Mouse (Mus musculus) CH12.LX (cell line): ENCODE measurements around the gene Reck.

Experiments used
- CHD2 ChIP-seq: IDR thresholded peaks from 2 replicates; pipeline ENCODE4 v1.6.1; 2011; ENCODE audit warnings: low read length, improper control_type of control experiment
- CTCF ChIP-seq, 2 experiments: IDR thresholded peaks in 1 of 2; conservative IDR thresholded peaks in 1 of 2; 2 replicates each; pipeline ENCODE4 v1.5.1; 2011 to 2012; ENCODE audit warnings: low read depth in 2 of 2, low read length in 2 of 2, improper control_type of control experiment in 1 of 2, inconsistent platforms in 1 of 2, mild to moderate bottlenecking in 1 of 2, moderate library complexity in 1 of 2
- EP300 ChIP-seq: IDR thresholded peaks from 2 replicates; pipeline ENCODE4 v1.6.1; 2011; ENCODE audit warnings: low read length, improper control_type of control experiment
- KAT2A ChIP-seq: IDR thresholded peaks from 2 replicates; pipeline ENCODE4 v1.6.1; 2012; ENCODE audit warnings: low read length, improper control_type of control experiment, inconsistent platforms; ENCODE audit not compliant: insufficient replicate concordance
- NRF1 ChIP-seq: IDR thresholded peaks from 2 replicates; pipeline ENCODE4 v1.6.1; 2014; ENCODE audit warnings: low read depth, mild to moderate bottlenecking, inconsistent platforms, low read length, improper control_type of control experiment, moderate library complexity
- POLR2A ChIP-seq: IDR thresholded peaks from 2 replicates; pipeline ENCODE4 v1.6.1; 2011; ENCODE audit warnings: low read depth, mild to moderate bottlenecking, improper control_type of control experiment, low read length
- POLR2AphosphoS2 ChIP-seq: IDR thresholded peaks from 2 replicates; pipeline ENCODE4 v1.6.1; 2011; ENCODE audit warnings: low read depth, low read length, improper control_type of control experiment
- RAD21 ChIP-seq: IDR thresholded peaks from 2 replicates; pipeline ENCODE4 v1.6.1; 2011; ENCODE audit warnings: low read depth, mild to moderate bottlenecking, low read length, improper control_type of control experiment, moderate library complexity
- SIN3A ChIP-seq: IDR thresholded peaks from 2 replicates; pipeline ENCODE4 v1.6.1; 2012; ENCODE audit warnings: low read length, improper control_type of control experiment, inconsistent platforms
- TBP ChIP-seq: conservative IDR thresholded peaks from 2 replicates; pipeline ENCODE4 v1.6.1; 2011; ENCODE audit warnings: low read depth, low read length, improper control_type of control experiment
- TCF12 ChIP-seq: IDR thresholded peaks from 2 replicates; pipeline ENCODE4 v1.6.1; 2014; ENCODE audit warnings: low read depth, mild to moderate bottlenecking, inconsistent platforms, low read length, improper control_type of control experiment
- USF1 ChIP-seq: IDR thresholded peaks from 2 replicates; pipeline ENCODE4 v1.6.1; 2014; ENCODE audit warnings: low read depth, mild to moderate bottlenecking, inconsistent platforms, low read length, improper control_type of control experiment
- ZNF384 ChIP-seq: IDR thresholded peaks from 2 replicates; pipeline ENCODE4 v1.6.1; 2012; ENCODE audit warnings: low read depth, low read length, improper control_type of control experiment, inconsistent platforms

GRCm38 (mm10) chr4:43983181-43983580 lies 107.9 kb downstream of the Reck start, which contains the start of gene Ccin:
- no peak for TF ChIP-seq TCF12
- no peak for TF ChIP-seq POLR2A
- TF ChIP-seq POLR2AphosphoS2: no peak
- no peak for TF ChIP-seq SIN3A
- TF ChIP-seq EP300: no peak
- no peak for TF ChIP-seq CTCF (conservative IDR thresholded peaks at IDR 0.05 in 1 of 2, IDR thresholded peaks at IDR 0.05 in 1 of 2; ENCODE audit: low read depth in 2 of 2, low read length in 2 of 2)
- no peak for TF ChIP-seq KAT2A
- no peak for TF ChIP-seq RAD21
- TF ChIP-seq CHD2: no peak
- no peak for TF ChIP-seq USF1
- TF ChIP-seq TBP: no peak
- TF ChIP-seq ZNF384: no peak
- no peak for TF ChIP-seq NRF1
